Mouse (Mus musculus) urinary bladder, postnatal 10 days (tissue): ENCODE data around the gene Polr1d.

Source experiments
- DNase-seq: peaks from one replicate; pipeline ENCODE4 v3.0.0; 2022; ENCODE audit warnings: low spot score

The Polr1d gene

GRCm38 (mm10) chr5:147135089-147135446 is 58.2 kb downstream of the Polr1d start:
- DNase-seq = no peak

- DNase-seq = no peak
Observed at GRCm38 (mm10) chr5:147135994-147136393, 59.1 kb downstream of the Polr1d start.

- DNase-seq = no peak
Observed at GRCm38 (mm10) chr5:147147340-147147739, 70.5 kb downstream of the Polr1d start.

- DNase-seq = no peak
Observed at GRCm38 (mm10) chr5:147154806-147155371, 78.0 kb downstream of the Polr1d start.

GRCm38 (mm10) chr5:147155449-147156133 is 78.7 kb downstream of the Polr1d start:
- DNase-seq = no peak

- no peak for DNase-seq
Observed at GRCm38 (mm10) chr5:147156376-147156775, 79.5 kb downstream of the Polr1d start.

- DNase-seq = no peak
Observed at GRCm38 (mm10) chr5:147157441-147157840, 80.6 kb downstream of the Polr1d start.

GRCm38 (mm10) chr5:147159320-147159719 is 82.5 kb downstream of the Polr1d start:
- DNase-seq = no peak

GRCm38 (mm10) chr5:147159792-147160191 is 82.9 kb downstream of the Polr1d start:
- DNase-seq = no peak
